In genomic region chr11:18875001-18875902, GRCm38 (mm10) we compare ENCODE assay signal across 8 mouse cellular contexts.
DNase-seq lines count a peak whose midpoint lies in the region; ATAC-seq lines count a peak whose summit lies in the region.

No protein-coding gene starts in this region.

- H3K27ac ChIP-seq in heart, embryonic 13.5 days (replicated peaks): peak overlapping the region; percentile 78
- H3K27ac ChIP-seq in embryonic facial prominence, embryonic 12.5 days: peak overlapping the region; percentile 76
- no peak overlapping the region for H3K27ac ChIP-seq in limb, embryonic 13.5 days
- peak overlapping the region; percentile 89 for H3K27ac ChIP-seq in stomach, embryonic 15.5 days

- 4% methylated on average over 27 of the region's 27 CpGs for WGBS in heart, embryonic 13.5 days
- WGBS in embryonic facial prominence, embryonic 12.5 days: under 1% methylated on average over 27 of the region's 27 CpGs
- 2% methylated on average over 27 of the region's 27 CpGs for WGBS in limb, embryonic 13.5 days
- 6% methylated on average over 27 of the region's 27 CpGs for WGBS in stomach, embryonic 15.5 days

- peak overlapping the region; percentile 63 for H3K4me3 ChIP-seq in heart, embryonic 13.5 days
- H3K4me3 ChIP-seq in embryonic facial prominence, embryonic 12.5 days: peak overlapping the region; percentile 20
- H3K4me3 ChIP-seq in limb, embryonic 13.5 days: peak overlapping the region; percentile 10
- peak overlapping the region; percentile 47 for H3K4me3 ChIP-seq in stomach, embryonic 15.5 days (replicated peaks)

- peaks cover 11% of the 10 kb centered on the region for H3K27me3 ChIP-seq in heart, embryonic 13.5 days (replicated peaks)
- peaks cover 19% of the 10 kb centered on the region for H3K27me3 ChIP-seq in embryonic facial prominence, embryonic 12.5 days
- H3K27me3 ChIP-seq in limb, embryonic 13.5 days: peaks cover 65% of the 10 kb centered on the region
- H3K27me3 ChIP-seq in stomach, embryonic 15.5 days (replicated peaks): no peaks in the 10 kb centered on the region

- peak overlapping the region; percentile 94 for H3K4me2 ChIP-seq in heart, embryonic 13.5 days
- H3K4me2 ChIP-seq in embryonic facial prominence, embryonic 12.5 days (replicated peaks): peak overlapping the region; percentile 76
- H3K4me2 ChIP-seq in limb, embryonic 13.5 days (replicated peaks): peak overlapping the region; percentile 42
- H3K4me2 ChIP-seq in stomach, embryonic 15.5 days: peak overlapping the region; percentile 86

- H3K9me3 ChIP-seq in heart, embryonic 13.5 days: no peaks in the 10 kb centered on the region
- no peaks in the 10 kb centered on the region for H3K9me3 ChIP-seq in embryonic facial prominence, embryonic 12.5 days
- H3K9me3 ChIP-seq in limb, embryonic 13.5 days: no peaks in the 10 kb centered on the region
- H3K9me3 ChIP-seq in stomach, embryonic 15.5 days: no peaks in the 10 kb centered on the region

- no peak for DNase-seq in heart, postnatal 14 days
- DNase-seq in NIH3T3 (ENCODE audit: low read depth): peak; percentile 29
- DNase-seq in natural killer cell, adult 2 months (ENCODE audit: low spot score in 2 of 2): no peak
- DNase-seq in frontal cortex, postnatal 14 days (ENCODE audit: low spot score in 2 of 2): no peak

- H3K4me1 ChIP-seq in heart, embryonic 13.5 days: peaks cover 42% of the 10 kb centered on the region
- H3K4me1 ChIP-seq in embryonic facial prominence, embryonic 12.5 days: peaks cover 21% of the 10 kb centered on the region
- H3K4me1 ChIP-seq in limb, embryonic 13.5 days: peaks cover 16% of the 10 kb centered on the region
- H3K4me1 ChIP-seq in stomach, embryonic 15.5 days: 0 out of 2 replicates have a peak, but pooled peaks cover 13% of the 10 kb centered on the region

- ATAC-seq in heart, embryonic 13.5 days (ENCODE audit: extremely low read depth, insufficient number of reproducible peaks, low FRiP score, low TSS enrichment): no peak
- no peak for ATAC-seq in embryonic facial prominence, embryonic 12.5 days (ENCODE audit: insufficient number of reproducible peaks, insufficient read depth, low FRiP score, low TSS enrichment)
- ATAC-seq in limb, embryonic 13.5 days (ENCODE audit: low FRiP score, low read depth): no peak
- no peak for ATAC-seq in stomach, embryonic 15.5 days (ENCODE audit: insufficient read depth, low FRiP score, low read depth)

- no peaks in the 10 kb centered on the region for H3K36me3 ChIP-seq in heart, embryonic 13.5 days
- no peaks in the 10 kb centered on the region for H3K36me3 ChIP-seq in embryonic facial prominence, embryonic 12.5 days
- H3K36me3 ChIP-seq in limb, embryonic 13.5 days: no peaks in the 10 kb centered on the region
- no peaks in the 10 kb centered on the region for H3K36me3 ChIP-seq in stomach, embryonic 15.5 days

- intact Hi-C loops in heart, postnatal 14 days (cut with DNase I): loop anchor here (5.0 to 10.0 kb wide), 4 partner anchors 82 to 1190 kb away; no protein-coding TSS in a partner anchor

- peak overlapping the region; percentile 88 for H3K9ac ChIP-seq in heart, embryonic 13.5 days
- peak overlapping the region; percentile 30 for H3K9ac ChIP-seq in embryonic facial prominence, embryonic 12.5 days
- no peak overlapping the region for H3K9ac ChIP-seq in limb, embryonic 13.5 days
- H3K9ac ChIP-seq in stomach, embryonic 15.5 days: peak overlapping the region; percentile 30

Comparison
In these comparisons a context has a peak if more than half of its experiments do, and no peak if none do; other contexts are left out.
1. H3K4me2 ChIP-seq: peak in every context shown above with its lines; median percentile 94 in heart, embryonic 13.5 days; 86 in stomach, embryonic 15.5 days; 76 in embryonic facial prominence, embryonic 12.5 days; 42 in limb, embryonic 13.5 days.
2. H3K4me3 ChIP-seq: peak in every context shown above with its lines; median percentile 63 in heart, embryonic 13.5 days; 47 in stomach, embryonic 15.5 days; 20 in embryonic facial prominence, embryonic 12.5 days; 10 in limb, embryonic 13.5 days.